Mouse (Mus musculus) kidney, postnatal 10 days (tissue): ENCODE measurements at regions not wholly inside any gene's neighbourhood (a gene's known extent, or its start where the extent isn't known, plus 50 kb on each side); places are given as distances from the start of the nearest gene placed in this dataset.
A peak's percentile ranks its signal among the peaks of the same experiment; 100 is the strongest.

ENCODE experiments used
- DNase-seq: peaks from one replicate; pipeline ENCODE4 v3.0.0; 2021; ENCODE audit warnings: mixed read lengths

DNA sequence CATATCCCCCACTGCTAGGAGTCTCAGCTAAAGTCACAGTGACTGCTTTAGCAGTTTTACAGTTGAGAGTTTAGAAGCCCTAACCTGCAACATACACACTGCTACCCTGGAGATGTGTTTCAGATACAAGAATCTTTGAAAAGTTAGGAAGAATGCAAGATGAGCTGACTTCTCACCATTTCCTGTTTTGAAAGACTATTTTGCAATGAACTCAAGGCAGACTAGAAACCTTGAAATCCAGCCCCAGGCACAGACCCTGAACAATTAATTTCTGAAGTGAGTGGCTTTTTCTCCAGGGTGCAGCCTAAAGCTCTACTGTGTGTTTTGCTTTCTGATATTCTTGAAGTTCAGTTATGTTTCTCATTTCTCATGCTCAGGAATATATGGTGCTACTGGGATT, 440.6 kb downstream of the Nebl start:
- no peak for DNase-seq

GRCm38 (mm10) chr2:17287598-17287997, 443.7 kb downstream of the Nebl start:
- DNase-seq = no peak

- no peak for DNase-seq
Measured at GRCm38 (mm10) chr2:17249960-17250359, 481.3 kb downstream of the Nebl start.

DNA sequence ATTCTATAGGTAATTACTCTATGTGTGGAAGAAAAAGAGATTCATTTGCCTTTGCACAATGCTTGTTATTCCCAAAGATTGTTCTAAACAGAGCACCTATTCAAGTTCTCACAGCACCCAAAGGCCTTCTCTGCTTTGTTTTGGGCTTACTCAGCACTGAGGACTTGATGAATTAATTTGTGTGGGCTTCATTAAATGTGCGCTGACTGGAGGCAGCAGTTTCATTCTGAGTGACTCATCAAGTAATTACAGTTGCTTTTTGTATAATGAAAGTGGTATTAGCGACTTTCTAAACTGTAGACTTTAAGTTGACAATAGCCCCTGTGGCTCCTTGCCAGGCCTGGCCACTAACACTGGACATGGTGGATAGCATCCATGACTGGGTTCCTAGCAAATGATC, 485.4 kb downstream of the Nebl start:
- DNase-seq = no peak

GRCm38 (mm10) chr2:17215607-17216006, 515.7 kb downstream of the Nebl start:
- no peak for DNase-seq

GRCm38 (mm10) chr2:17214881-17215280, 516.4 kb downstream of the Nebl start:
- no peak for DNase-seq

DNA sequence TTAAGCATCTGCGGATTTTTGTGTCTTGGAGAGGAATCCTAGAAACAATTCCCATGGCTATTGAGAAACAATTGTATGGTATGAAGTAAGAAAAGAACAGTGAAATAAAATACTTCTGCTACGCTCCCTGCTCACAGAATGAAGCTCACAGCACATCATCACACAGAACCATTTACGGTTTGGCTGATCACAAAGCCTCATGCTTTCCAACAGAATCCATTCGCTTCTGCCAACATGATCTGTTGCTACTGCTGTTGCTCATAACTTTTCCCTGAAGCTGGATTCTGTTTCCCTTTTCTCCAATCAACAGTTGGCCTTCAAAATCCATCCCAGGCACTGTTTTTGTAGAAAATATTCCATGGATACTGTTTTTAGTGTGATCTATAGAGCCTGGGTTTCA, 518.7 kb downstream of the Nebl start:
- no peak for DNase-seq

- no peak for DNase-seq
Measured at GRCm38 (mm10) chr2:17211105-17211504, 520.2 kb downstream of the Nebl start.

- peak; percentile 14 for DNase-seq
Measured at GRCm38 (mm10) chr2:17193611-17194010, 537.7 kb downstream of the Nebl start.

DNA sequence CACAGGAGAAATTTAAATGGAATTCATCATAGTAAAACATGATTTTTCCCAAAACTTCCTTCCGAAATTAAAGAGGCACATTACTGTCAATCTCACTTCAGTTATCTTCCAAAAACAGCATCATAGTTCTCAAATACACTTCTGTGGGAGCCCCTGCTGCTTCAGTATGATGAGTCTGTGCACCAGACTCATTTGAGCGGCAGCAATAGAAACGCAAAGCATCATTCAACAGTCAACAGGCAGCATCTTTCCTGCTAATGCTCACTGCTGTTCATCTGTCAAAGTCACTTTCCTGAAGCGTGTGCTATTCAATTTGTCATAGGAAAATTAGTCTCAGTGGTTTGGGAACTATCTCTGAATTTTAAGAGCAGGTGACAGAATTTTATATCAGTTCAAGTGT, 542.1 kb downstream of the Nebl start:
- no peak for DNase-seq

DNA sequence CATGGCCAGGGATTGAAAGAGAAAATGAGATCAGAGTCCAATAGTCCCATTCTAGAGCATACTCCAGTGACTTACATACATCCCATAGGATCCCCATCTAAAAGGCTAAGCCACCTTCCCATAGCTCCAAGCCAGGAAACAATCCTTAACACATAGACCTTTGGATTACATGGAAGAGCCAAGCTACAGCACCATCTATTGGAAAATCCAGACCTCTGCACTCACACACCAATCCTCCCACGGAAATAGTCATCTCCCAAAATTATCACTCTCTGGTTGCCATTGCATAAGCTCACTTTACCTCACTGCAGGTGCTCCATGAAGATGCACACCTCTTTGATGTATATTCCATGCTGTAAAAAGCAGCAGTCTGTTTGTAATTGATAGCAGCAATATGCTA, 543.4 kb downstream of the Nebl start:
- DNase-seq = no peak

- DNase-seq = no peak
Measured at GRCm38 (mm10) chr2:17183696-17184095, 547.6 kb downstream of the Nebl start.

DNA sequence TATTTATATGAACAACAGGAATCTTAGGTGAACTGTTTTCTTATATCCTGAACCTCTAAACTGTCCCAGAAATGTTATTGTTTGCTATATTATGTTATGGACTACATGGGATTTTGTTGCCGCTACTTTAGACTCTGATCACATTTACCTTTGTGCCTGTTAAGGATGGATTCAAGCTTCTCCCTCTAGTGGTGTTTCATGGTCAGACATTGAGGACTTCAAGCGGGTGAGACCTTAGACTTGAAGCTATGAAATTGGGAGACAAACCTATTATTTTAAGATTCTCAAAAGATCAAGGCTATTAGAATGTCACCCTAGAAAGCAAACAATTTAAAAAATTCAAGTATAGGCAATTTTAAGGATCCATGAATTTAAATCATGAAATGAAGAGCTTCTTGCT, 549.7 kb downstream of the Nebl start:
- DNase-seq = no peak

DNA sequence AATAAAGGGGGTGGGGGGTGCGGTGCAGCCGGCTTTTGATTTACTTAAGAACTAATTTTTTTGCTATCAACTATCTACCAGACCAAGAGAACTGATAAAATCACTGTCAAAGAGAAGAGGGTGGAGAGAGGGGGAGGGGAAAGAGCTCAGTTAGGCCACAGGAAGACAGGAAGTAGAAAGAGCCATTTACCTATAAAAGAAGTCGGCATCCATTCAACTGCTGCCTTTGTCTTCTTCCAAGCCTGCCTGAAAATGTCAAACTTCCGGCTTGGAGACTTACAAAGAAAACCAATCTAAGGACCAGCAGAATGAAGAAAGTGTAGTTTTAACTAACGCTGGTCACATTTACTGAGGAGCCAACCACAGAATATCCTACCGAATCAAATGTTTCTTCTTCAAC, 562.4 kb downstream of the Nebl start:
- DNase-seq = no peak

- no peak for DNase-seq
Measured at GRCm38 (mm10) chr2:17165016-17165415, 566.2 kb downstream of the Nebl start.

GRCm38 (mm10) chr2:17158463-17158862, 572.8 kb downstream of the Nebl start:
- no peak for DNase-seq

DNA sequence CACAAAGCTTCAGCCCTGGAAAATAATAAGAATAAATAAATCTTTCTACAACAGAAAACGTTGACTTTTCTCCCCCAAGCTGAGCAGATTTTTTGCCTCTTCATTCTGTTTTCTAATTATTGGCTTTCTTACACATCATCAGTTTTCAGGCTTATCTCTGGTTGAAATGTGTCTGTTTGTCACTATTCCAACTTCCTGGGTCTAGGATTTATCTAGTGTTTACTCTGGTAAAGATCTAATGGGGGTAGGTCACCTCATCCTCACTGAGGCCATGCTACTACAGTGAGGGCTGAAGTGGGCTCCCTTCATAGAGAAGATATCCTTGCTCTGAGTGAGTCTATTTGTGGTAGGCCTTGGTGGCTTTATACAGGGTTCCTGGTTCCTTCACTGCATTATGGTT, 573.9 kb downstream of the Nebl start:
- no peak for DNase-seq

DNA sequence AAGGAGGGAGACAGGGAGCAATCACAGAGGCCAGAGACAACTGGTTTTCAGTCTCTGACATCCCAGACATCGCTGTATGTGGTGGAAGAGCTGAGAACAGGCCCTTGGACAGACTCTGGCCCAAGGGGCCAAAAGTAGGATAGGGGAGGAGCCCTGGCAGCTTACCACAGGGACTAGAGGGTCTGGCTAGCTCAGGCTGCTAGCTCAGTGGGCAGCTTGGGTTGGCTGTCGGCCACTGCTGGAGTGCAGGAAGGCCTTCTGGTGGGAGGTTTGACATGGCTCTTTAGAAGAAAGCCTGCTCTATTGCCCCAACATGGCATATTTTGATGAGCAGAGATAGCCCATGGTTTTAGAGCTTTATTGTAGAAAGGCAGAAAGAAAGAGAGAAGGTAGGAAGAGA, 575.7 kb downstream of the Nebl start:
- DNase-seq = no peak

DNA sequence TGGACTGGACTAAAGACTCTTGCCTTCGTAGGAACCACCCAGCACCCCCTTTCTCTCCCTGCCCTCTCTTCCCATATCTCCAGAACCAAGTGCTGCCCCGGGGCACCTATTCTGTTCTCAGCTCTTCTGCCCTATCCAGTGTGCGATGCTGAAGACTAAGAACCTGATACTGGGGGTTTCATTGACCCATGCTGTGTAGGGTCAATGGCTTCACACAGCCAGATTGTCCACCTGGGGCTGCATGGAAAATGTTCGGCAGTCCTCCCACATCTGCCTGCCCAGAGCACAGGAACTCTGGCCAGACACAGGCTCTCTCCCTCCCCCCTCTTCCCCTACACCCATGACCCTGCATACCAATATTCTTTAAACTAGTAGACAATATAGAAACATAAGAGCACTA, 607.6 kb downstream of the Nebl start:
- DNase-seq = no peak

- DNase-seq = no peak
Measured at GRCm38 (mm10) chr2:17117292-17117691, 614.0 kb downstream of the Nebl start.

GRCm38 (mm10) chr2:17111177-17111576, 620.1 kb downstream of the Nebl start:
- no peak for DNase-seq

GRCm38 (mm10) chr2:17101161-17101560, 630.1 kb downstream of the Nebl start:
- DNase-seq = no peak

- DNase-seq = no peak
Measured at GRCm38 (mm10) chr2:17097546-17097945, 633.7 kb downstream of the Nebl start.

- no peak for DNase-seq
Measured at GRCm38 (mm10) chr2:17091454-17091853, 639.8 kb downstream of the Nebl start.

GRCm38 (mm10) chr2:17081266-17081665, 650.0 kb downstream of the Nebl start:
- no peak for DNase-seq
